Mouse (Mus musculus) limb, embryonic 13.5 days (tissue): ENCODE measurements around the gene Rbm34. TPM values are rescaled to one million over a fixed set of nuclear protein-coding genes. Genes with fewer than 3 reads are reported as not detected.

Experiments used
- ATAC-seq: fragments of 200-750 bp; cut with Nextera tagmentation; 2 replicates; pipeline ENCODE4 v1.8.0; 2017; ENCODE audit warnings: low read depth, moderate number of reproducible peaks, moderate TSS enrichment; ENCODE audit not compliant: low FRiP score
- H3K27ac ChIP-seq: fragments of 300-500 bp; sonication (generic); 2 replicates; pipeline ENCODE4 v1.5.1; 2015; ENCODE audit warnings: inconsistent platforms, mild to moderate bottlenecking, moderate library complexity
- H3K27me3 ChIP-seq: fragments of 300-500 bp; sonication (generic); 2 replicates; pipeline ENCODE4 v1.6.1; 2015; ENCODE audit warnings: mild to moderate bottlenecking, inconsistent platforms
- H3K36me3 ChIP-seq: fragments of 300-500 bp; sonication (generic); 2 replicates; pipeline ENCODE4 v1.6.1; 2015; ENCODE audit warnings: inconsistent platforms, mild to moderate bottlenecking, moderate library complexity
- H3K4me1 ChIP-seq: fragments of 300-500 bp; sonication (generic); 2 replicates; pipeline ENCODE4 v1.6.1; 2015; ENCODE audit warnings: inconsistent platforms
- H3K4me2 ChIP-seq: fragments of 300-500 bp; sonication (generic); replicated peaks from 2 replicates; pipeline ENCODE4 v1.6.1; 2015; ENCODE audit warnings: inconsistent platforms, mild to moderate bottlenecking, moderate library complexity
- H3K4me3 ChIP-seq: fragments of 300-500 bp; sonication (generic); 2 replicates; pipeline ENCODE4 v1.5.1; 2015; ENCODE audit warnings: moderate library complexity, mild to moderate bottlenecking, inconsistent platforms
- H3K9ac ChIP-seq: fragments of 300-500 bp; sonication (generic); 2 replicates; pipeline ENCODE4 v1.6.1; 2015; ENCODE audit warnings: mild to moderate bottlenecking, inconsistent platforms
- H3K9me3 ChIP-seq: fragments of 300-500 bp; sonication (generic); 2 replicates; pipeline ENCODE4 v1.6.1; 2016; ENCODE audit warnings: inconsistent platforms
- WGBS: fragments of 180-500 bp; shearing (Covaris S2); methylation state at CpG from one replicate; pipeline ENCODE4 v1.1.7; 2015; 5-methylcytosine and 5-hydroxymethylcytosine counted together
- polyA plus RNA-seq: library from polyadenylated mRNA; unstranded; fragments of >200 nt; fragmentation: Nextera tagmentation; extraction: Ambion mirVana; gene quantifications from 2 replicates; pipeline ENCODE4 v1.2.1, GENCODE M21; 2015

Gene Rbm34
- polyA plus RNA-seq, 1 experiment from 2014 or later: 26.6 TPM

DNA sequence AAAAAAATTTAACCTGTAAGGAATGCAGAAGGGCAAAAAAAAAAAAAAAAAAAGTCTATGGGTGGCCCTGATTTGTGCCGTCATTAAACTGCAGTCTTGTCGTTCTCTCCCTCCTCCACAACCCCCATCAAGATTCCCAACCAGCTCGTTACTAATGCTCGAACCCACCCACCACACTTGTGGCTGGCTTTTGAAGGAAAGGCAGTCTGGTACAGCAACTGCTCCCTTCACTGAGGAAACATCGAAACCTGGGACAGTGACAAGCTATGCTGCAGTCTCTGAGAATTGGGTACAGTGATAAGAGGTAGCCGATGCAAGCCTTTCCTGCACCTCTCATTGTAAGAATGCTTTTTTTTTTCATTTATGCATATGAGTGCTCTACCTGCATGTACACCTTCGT lies 24.4 kb downstream of the Rbm34 start:
- peak overlapping the region; percentile 81 for H3K4me3 ChIP-seq
- H3K4me1 ChIP-seq: peaks cover 30% of the 10 kb centered on the region
- H3K27me3 ChIP-seq: no peaks in the 10 kb centered on the region
- peaks cover 31% of the 10 kb centered on the region for H3K36me3 ChIP-seq
- H3K9ac ChIP-seq: peak overlapping the region; percentile 91; the same call in 1 of the 2 replicates
- no peaks in the 10 kb centered on the region for H3K9me3 ChIP-seq
- 69% methylated on average over 7 of the region's 7 CpGs for WGBS
- H3K4me2 ChIP-seq: peak overlapping the region; percentile 90
- no peak overlapping the region for H3K27ac ChIP-seq
- ATAC-seq: no peak

DNA sequence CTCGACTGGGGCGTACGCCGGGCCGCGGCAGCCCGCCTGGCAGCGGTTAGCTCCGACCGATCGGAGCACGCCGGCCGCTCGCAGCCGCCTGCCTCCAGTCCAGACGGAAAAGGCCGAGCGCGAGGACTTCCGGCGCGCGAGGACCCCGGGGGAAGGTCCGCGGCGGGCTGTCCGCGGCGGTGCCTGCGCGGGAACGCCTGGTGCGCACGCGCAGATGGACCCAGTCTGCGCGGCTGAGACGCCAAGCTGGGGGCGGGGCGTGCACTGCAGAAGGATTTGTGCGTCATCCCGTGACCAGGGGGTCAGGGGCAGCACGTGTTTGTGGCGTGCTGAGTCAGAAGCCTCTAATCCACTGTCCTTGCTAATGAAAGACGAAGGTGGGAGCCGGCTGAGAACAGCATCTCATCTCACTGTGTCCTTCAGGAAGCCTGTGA lies 25.1 kb downstream of the Rbm34 start, which contains the start of gene Tomm20:
Tomm20 (minus strand) TSS at position 115 of the 434 bp plus-strand sequence.
- no peaks in the 10 kb centered on the region for H3K27me3 ChIP-seq
- H3K4me3 ChIP-seq: peak within 1 kb of the TSS; percentile 81
- peak within 1 kb of the TSS; percentile 90 for H3K4me2 ChIP-seq
- WGBS: under 1% methylated on average over 48 of the region's 48 CpGs
- H3K36me3 ChIP-seq: peaks cover 24% of the 10 kb centered on the region
- H3K4me1 ChIP-seq: peaks cover 30% of the 10 kb centered on the region
- peak within 1 kb of the TSS; percentile 91 for H3K9ac ChIP-seq
- no peaks in the 10 kb centered on the region for H3K9me3 ChIP-seq
- ATAC-seq: peak; percentile 93
- peak within 1 kb of the TSS; percentile 89 for H3K27ac ChIP-seq

DNA sequence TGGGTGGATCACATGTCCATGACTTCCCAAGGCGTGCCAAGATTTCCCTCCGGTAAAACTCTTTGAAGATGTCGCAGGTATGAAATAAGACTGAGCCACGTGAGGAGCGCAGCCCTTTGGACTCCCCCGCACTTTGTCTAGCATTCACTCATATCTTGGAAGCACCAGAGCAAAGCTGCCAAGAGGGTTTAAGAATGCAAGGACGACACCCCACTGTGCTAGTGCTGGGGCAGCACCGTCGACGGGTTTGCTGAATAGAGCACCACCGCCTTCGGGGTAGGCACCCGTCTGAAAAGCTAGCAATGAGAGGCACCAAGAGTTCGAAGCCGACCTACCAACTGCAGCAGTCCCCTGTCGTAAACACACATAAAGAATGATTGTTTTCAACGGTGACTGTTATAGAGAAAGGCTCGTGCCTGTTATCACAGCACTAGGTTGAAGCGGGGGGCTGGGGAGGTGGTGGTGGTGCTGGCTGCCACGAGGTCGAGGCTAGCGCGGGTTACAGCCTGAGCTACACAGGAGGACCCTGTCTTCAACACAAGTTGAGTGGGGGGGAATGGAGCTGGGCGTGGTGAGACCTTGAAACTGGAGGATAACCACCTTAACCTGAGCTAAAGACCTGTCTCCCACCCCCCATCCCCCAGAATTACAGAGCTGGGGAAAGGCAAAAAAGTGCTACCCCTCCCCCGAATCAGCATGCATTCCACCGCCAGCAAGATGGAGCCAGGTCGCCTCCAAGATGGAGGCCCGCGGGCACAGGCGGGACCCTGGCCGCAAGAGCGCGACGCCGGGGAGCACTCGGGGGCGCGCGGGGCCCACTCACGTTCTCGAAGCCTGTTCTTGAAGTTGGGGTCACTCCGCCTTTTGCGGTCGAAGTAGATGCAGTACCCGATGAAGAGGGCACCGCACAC lies 25.8 kb downstream of the Rbm34 start:
- H3K9me3 ChIP-seq: no peaks in the 10 kb centered on the region
- WGBS: under 1% methylated on average over 46 of the region's 46 CpGs

DNA sequence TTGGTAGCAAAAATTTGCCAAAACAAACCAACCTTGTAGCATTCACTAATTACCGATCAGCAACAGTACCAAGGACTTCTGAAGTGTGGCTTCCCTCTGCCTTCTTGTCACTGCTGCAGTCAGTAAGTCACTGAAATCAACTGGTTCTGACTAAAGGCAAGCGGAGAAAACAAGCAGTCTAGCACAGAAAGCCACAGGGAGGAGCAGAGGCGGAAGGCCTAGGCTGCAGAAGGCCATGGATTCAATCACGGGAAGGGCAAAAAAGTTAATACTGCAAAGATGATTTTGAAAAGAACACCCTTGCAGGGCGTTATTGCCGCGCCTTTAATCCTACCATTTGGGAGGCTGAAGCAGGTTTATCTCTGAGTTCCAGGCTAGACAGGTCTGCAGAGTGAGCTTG lies 27.3 kb downstream of the Rbm34 start:
- H3K4me1 ChIP-seq: peaks cover 30% of the 10 kb centered on the region
- H3K4me2 ChIP-seq: peak overlapping the region; percentile 90
- ATAC-seq: no peak
- H3K4me3 ChIP-seq: peak overlapping the region; percentile 81; the same call in 1 of the 2 replicates
- H3K27me3 ChIP-seq: no peaks in the 10 kb centered on the region
- no peak overlapping the region for H3K27ac ChIP-seq
- H3K9me3 ChIP-seq: no peaks in the 10 kb centered on the region
- no peak overlapping the region for H3K9ac ChIP-seq
- peaks cover 21% of the 10 kb centered on the region for H3K36me3 ChIP-seq
- 92% methylated on average over 7 of the region's 7 CpGs for WGBS

More for the DNA sequence above, 25.8 kb downstream of the Rbm34 start:
- Histone ChIP-seq H3K4me1 (peaks cover 30% of the 10 kb centered on the region), H3K27ac (peak overlapping the region; percentile 89), H3K4me2 (peak overlapping the region; percentile 90), H3K36me3 (peaks cover 17% of the 10 kb centered on the region), H3K9ac (peak overlapping the region; percentile 91), H3K27me3 (no peaks in the 10 kb centered on the region), H3K4me3 (peak overlapping the region; percentile 81)
- ATAC-seq: peak; percentile 75

DNA sequence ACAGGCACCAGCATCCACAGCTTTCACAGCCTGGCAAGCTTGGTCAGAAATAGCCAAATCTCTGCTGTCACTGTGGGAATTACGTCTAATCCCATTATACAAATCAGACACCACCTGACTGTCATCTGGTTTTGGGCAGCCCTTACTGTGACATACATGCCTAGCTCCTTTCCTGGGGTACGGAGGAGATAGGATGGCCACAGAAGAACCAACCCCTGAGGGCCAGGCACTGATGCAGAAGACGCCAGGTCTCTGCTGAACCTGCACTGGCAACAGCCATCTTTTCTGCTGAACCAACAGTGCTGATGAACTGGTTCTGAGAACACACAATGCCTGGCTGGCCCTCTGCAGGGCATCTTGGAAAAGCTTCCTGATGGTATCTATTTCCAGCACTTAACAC lies 33.5 kb downstream of the Rbm34 start:
- Histone ChIP-seq H3K27me3 (no peaks in the 10 kb centered on the region), H3K4me1 (0 out of 2 replicates have a peak, but pooled peaks cover 8% of the 10 kb centered on the region), H3K27ac (no peak overlapping the region), H3K4me2 (no peak overlapping the region), H3K4me3 (no peak overlapping the region), H3K36me3 (peaks cover 69% of the 10 kb centered on the region), H3K9ac (no peak overlapping the region), H3K9me3 (no peaks in the 10 kb centered on the region)
- ATAC-seq: no peak
- WGBS: 91% methylated on average over 3 of the region's 3 CpGs

DNA sequence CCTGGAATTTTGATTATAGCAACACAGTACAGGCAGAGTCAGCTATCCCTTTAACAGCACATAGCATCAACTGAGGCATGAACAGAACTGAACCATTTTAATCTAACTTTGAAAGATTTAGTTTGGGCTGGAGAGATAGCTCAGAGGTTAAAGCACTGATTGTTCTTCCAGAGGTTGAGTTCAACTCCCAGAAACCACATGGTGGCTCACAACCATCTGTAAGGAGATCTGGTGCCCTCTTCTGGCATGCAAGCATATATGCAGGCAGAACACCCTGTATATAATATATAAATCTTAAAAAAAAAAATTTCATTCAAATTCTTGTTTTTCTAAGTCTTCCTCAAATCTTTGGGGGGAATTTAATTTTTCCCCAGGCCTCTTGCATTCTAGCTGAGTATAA lies 34.9 kb downstream of the Rbm34 start:
- Histone ChIP-seq H3K9ac (no peak overlapping the region), H3K4me1 (no peaks in the 10 kb centered on the region), H3K27ac (no peak overlapping the region), H3K36me3 (peaks cover 83% of the 10 kb centered on the region), H3K9me3 (no peaks in the 10 kb centered on the region), H3K4me3 (no peak overlapping the region), H3K27me3 (no peaks in the 10 kb centered on the region), H3K4me2 (no peak overlapping the region)
- ATAC-seq: no peak

DNA sequence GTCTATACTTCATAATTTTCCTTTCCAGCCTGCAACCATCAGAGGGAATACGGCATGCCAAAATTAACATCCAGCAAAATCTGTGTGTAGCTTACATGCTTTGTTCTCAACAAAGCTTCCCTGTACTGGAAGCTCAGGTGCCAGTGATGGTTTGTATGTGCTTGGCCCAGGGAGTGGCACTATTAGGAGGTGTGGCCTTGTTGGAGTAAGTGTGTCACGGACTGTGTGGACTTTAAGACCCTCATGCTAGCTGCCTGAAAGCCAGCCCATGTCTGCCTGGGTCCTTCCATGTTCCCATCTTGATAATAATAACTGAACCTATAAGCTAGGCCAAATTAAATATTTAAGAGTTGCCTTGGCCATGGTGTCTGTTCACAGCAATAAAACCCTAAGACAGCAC lies 35.5 kb downstream of the Rbm34 start:
- H3K27ac ChIP-seq: no peak overlapping the region
- no peak overlapping the region for H3K9ac ChIP-seq
- ATAC-seq: no peak
- H3K27me3 ChIP-seq: no peaks in the 10 kb centered on the region
- no peaks in the 10 kb centered on the region for H3K4me1 ChIP-seq
- no peak overlapping the region for H3K4me2 ChIP-seq
- WGBS: 91% methylated on average over 2 of the region's 2 CpGs
- H3K4me3 ChIP-seq: no peak overlapping the region
- H3K9me3 ChIP-seq: no peaks in the 10 kb centered on the region
- H3K36me3 ChIP-seq: peaks cover 84% of the 10 kb centered on the region

DNA sequence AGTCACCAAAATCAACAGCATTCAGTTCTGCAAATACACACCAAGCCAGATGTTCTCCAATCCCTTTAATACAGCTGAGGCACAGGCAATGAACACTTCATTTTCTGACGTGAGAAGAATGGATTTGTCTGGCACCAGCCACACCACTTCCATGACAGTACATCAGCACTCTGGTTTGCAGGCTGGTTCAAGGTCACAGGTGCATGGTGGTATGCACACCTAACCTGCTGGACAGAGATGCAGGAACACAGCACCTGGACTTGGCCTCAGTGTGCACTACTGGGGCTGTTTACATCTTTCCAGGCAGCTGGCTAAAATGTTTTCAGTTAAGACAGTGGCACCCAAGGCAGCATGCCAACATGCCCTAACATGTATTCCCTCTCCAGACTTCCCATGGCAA lies 38.2 kb downstream of the Rbm34 start:
- peaks cover 84% of the 10 kb centered on the region for H3K36me3 ChIP-seq
- no peaks in the 10 kb centered on the region for H3K4me1 ChIP-seq
- H3K9ac ChIP-seq: no peak overlapping the region
- H3K4me2 ChIP-seq: no peak overlapping the region
- 79% methylated on average over 1 of the region's 1 CpGs for WGBS
- H3K9me3 ChIP-seq: no peaks in the 10 kb centered on the region
- H3K4me3 ChIP-seq: no peak overlapping the region
- H3K27ac ChIP-seq: no peak overlapping the region
- no peak for ATAC-seq
- H3K27me3 ChIP-seq: no peaks in the 10 kb centered on the region

DNA sequence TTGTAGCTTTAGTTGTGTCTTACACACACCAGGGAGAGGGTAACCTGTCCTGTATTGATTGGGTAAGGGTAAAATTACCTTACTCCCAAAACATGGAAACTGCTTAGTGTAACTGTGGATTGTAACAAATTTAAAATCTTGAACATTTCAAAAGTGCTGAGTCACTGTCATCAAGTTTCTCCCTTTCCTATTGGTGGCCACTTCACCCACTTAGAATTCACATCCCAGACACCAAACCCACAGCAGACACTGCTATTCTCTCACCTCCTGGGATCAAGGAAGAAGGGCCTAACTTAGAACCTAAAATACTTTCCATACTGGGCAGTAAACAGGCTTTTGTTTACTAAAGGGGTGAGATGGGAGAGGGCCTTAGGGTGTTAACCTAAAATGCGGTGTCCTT lies 38.6 kb downstream of the Rbm34 start:
- no peaks in the 10 kb centered on the region for H3K4me1 ChIP-seq
- H3K36me3 ChIP-seq: peaks cover 83% of the 10 kb centered on the region
- WGBS: 86% methylated on average over 1 of the region's 1 CpGs

DNA sequence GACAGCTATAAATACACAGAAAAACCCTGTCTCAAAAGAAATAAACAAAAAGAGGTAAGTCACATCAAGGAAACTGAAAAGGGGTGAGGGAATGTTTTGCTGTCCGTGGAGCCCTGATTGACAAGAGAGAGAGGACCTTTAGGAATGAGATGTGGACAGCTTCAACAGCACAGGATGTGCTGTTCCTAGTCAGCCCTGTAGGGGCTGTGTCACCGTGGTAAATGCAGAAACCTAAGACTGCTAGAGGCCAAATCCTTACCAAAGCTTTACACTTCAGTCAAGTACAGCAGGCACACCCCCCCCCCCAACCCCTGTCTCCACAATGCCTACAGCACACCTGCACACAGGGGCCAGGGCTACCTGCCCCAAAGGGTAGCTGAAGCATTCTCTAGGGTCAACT lies 39.2 kb downstream of the Rbm34 start:
- H3K4me1 ChIP-seq: no peaks in the 10 kb centered on the region
- H3K9ac ChIP-seq: no peak overlapping the region
- no peaks in the 10 kb centered on the region for H3K27me3 ChIP-seq
- H3K4me2 ChIP-seq: no peak overlapping the region
- WGBS: 46% methylated on average over 2 of the region's 2 CpGs
- no peaks in the 10 kb centered on the region for H3K9me3 ChIP-seq
- no peak overlapping the region for H3K4me3 ChIP-seq
- peaks cover 79% of the 10 kb centered on the region for H3K36me3 ChIP-seq
- no peak for ATAC-seq
- no peak overlapping the region for H3K27ac ChIP-seq

More for the DNA sequence above, 38.6 kb downstream of the Rbm34 start:
- Histone ChIP-seq H3K9me3 (no peaks in the 10 kb centered on the region), H3K4me2 (no peak overlapping the region), H3K9ac (no peak overlapping the region), H3K27ac (no peak overlapping the region), H3K27me3 (no peaks in the 10 kb centered on the region), H3K4me3 (no peak overlapping the region)
- no peak for ATAC-seq

DNA sequence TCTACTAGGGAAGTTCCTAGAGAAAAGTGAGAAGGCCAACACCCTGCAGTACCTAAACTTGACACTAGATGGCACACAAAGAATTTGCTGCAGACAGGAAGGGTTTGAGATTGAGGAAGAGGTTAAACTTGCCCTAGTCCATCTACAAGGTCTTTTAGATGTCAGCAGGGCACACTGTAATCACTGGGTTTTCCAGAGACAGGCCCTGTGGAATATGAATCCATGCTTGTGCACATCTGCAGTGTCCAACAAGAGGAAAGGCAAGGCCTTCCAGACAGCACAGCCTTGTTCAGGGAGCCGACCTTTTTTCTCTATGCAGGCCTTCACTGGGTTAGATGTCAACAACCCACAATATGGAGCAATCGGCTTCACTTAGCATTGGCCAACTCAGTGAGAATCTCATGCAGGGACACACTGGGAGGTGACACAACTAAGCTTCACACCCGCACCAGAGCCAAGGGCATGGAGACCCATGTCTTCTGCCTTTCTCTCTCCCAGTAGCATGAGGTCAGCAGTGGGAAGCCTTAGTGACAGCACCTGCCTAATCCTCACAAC lies 41.2 kb downstream of the Rbm34 start:
- Histone ChIP-seq H3K27me3 (no peaks in the 10 kb centered on the region), H3K4me1 (no peaks in the 10 kb centered on the region), H3K27ac (no peak overlapping the region), H3K9me3 (no peaks in the 10 kb centered on the region), H3K9ac (no peak overlapping the region), H3K36me3 (peaks cover 71% of the 10 kb centered on the region), H3K4me2 (no peak overlapping the region), H3K4me3 (no peak overlapping the region)
- ATAC-seq: no peak
- 66% methylated on average over 3 of the region's 3 CpGs for WGBS

DNA sequence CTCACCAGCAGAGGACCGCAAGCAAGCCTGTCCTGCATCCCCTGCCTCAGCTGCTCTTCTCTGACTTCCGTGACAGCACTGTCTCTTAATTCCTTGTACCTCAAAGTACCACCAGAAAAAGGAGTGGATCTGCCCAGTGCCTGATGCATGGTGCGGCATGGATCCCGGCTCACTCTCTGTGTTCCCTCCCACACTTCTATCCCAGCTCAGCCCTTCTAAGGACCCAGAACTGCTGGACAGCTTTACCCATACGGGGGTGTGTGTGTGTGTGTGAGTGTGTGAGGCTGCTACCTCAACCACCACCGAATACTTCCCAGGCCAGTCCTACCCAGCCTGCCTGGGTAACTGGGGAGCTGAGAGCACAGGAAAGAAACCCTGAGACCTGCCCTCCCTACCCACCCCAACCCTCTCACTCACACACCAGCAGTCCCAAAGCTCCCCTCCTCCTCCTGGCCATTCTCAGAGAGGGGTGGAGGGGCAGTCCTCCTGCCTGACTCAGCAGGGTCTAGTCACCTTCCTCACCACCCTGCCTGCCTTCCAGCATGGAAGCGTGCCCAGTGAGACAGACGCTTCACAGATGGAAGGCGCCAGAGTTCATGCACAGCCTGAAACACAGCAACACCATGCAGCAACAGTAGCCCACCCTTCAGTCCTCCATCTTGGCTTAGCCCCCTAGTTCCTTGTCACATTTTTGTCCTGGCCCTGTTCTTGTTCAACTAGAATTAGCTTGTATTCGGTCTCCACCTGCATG lies 41.9 kb downstream of the Rbm34 start:
- Histone ChIP-seq H3K9ac (no peak overlapping the region), H3K4me2 (no peak overlapping the region), H3K36me3 (peaks cover 66% of the 10 kb centered on the region), H3K4me1 (no peaks in the 10 kb centered on the region; the same call in 1 of the 2 replicates), H3K27me3 (no peaks in the 10 kb centered on the region), H3K9me3 (no peaks in the 10 kb centered on the region), H3K27ac (no peak overlapping the region), H3K4me3 (no peak overlapping the region)
- no peak for ATAC-seq
- 86% methylated on average over 10 of the region's 10 CpGs for WGBS
